Mouse (Mus musculus) embryonic facial prominence, embryonic 13.5 days (tissue): ENCODE measurements around the gene Ap1s1. TPM values are rescaled to one million over a fixed set of nuclear protein-coding genes. Genes with fewer than 3 reads are reported as not detected.

ENCODE experiments used
- ATAC-seq: fragments of 200-750 bp; cut with Nextera tagmentation; 2 replicates; pipeline ENCODE4 v1.8.0; 2017; ENCODE audit warnings: low read depth; ENCODE audit not compliant: insufficient number of reproducible peaks, insufficient read depth, low FRiP score, low TSS enrichment
- H3K27ac ChIP-seq: fragments of 300-500 bp; sonication (generic); 2 replicates; pipeline ENCODE4 v1.5.1; 2015; ENCODE audit warnings: moderate library complexity, mild to moderate bottlenecking, inconsistent platforms
- H3K27me3 ChIP-seq: fragments of 300-500 bp; sonication (generic); 2 replicates; pipeline ENCODE4 v1.6.1; 2015; ENCODE audit warnings: mild to moderate bottlenecking, inconsistent platforms
- H3K36me3 ChIP-seq: fragments of 300-500 bp; sonication (generic); 2 replicates; pipeline ENCODE4 v1.6.1; 2015; ENCODE audit warnings: mild to moderate bottlenecking, inconsistent platforms
- H3K4me1 ChIP-seq: fragments of 300-500 bp; sonication (generic); 2 replicates; pipeline ENCODE4 v1.6.1; 2015; ENCODE audit warnings: inconsistent platforms
- H3K4me2 ChIP-seq: fragments of 300-500 bp; sonication (generic); 2 replicates; pipeline ENCODE4 v1.6.1; 2015; ENCODE audit warnings: moderate library complexity, mild to moderate bottlenecking, inconsistent platforms
- H3K4me3 ChIP-seq: fragments of 300-500 bp; sonication (generic); 2 replicates; pipeline ENCODE4 v1.5.1; 2015; ENCODE audit warnings: mild to moderate bottlenecking, inconsistent platforms
- H3K9ac ChIP-seq: fragments of 300-500 bp; sonication (generic); 2 replicates; pipeline ENCODE4 v1.6.1; 2015; ENCODE audit warnings: mild to moderate bottlenecking, inconsistent platforms
- H3K9me3 ChIP-seq: fragments of 300-500 bp; sonication (generic); 2 replicates; pipeline ENCODE4 v1.6.1; 2016; ENCODE audit warnings: inconsistent platforms
- WGBS: fragments of 180-500 bp; shearing (Covaris S2); methylation state at CpG from one replicate; pipeline ENCODE4 v1.1.7; 2015; ENCODE audit warnings: mixed read lengths; 5-methylcytosine and 5-hydroxymethylcytosine counted together
- polyA plus RNA-seq: library from polyadenylated mRNA; unstranded; fragments of >200 nt; fragmentation: Nextera tagmentation; extraction: Ambion mirVana; gene quantifications from 2 replicates; pipeline ENCODE4 v1.2.1, GENCODE M21; 2015

The Ap1s1 gene
- polyA plus RNA-seq, 1 experiment from 2014 or later, result 187 TPM

DNA sequence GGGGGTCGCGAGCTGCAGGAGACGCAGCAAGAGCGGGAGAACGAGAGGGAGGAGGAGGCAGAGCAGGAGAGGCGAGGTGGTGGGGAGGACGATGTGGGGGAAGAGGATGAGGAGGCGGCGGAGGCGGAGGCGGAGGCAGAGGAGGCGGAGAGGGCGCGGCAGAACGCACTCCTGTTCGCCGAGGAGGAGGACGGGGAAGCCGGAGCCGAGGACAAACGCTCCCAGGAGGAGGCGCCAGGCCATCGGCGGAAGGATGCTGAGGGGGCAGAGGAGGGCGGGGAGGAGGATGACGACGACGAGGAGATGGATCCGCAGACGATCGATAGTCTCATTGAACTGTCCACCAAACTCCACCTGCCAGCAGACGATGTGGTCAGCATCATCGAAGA lies 13.9 kb downstream of the Ap1s1 start:
- WGBS, result under 1% methylated on average over 32 of the region's 33 CpGs
- H3K27ac ChIP-seq, result no peak overlapping the region
- H3K4me3 ChIP-seq, result peak overlapping the region; percentile 49
- H3K4me2 ChIP-seq, result peak overlapping the region; percentile 99
- H3K9ac ChIP-seq, result 0 out of 2 replicates have a peak overlapping the region, but pooled peaks have one; percentile 27
- no peak for ATAC-seq
- H3K36me3 ChIP-seq, result peaks cover 19% of the 10 kb centered on the region
- peaks cover 66% of the 10 kb centered on the region for H3K27me3 ChIP-seq
- peaks cover 39% of the 10 kb centered on the region for H3K4me1 ChIP-seq
- no peaks in the 10 kb centered on the region for H3K9me3 ChIP-seq

DNA sequence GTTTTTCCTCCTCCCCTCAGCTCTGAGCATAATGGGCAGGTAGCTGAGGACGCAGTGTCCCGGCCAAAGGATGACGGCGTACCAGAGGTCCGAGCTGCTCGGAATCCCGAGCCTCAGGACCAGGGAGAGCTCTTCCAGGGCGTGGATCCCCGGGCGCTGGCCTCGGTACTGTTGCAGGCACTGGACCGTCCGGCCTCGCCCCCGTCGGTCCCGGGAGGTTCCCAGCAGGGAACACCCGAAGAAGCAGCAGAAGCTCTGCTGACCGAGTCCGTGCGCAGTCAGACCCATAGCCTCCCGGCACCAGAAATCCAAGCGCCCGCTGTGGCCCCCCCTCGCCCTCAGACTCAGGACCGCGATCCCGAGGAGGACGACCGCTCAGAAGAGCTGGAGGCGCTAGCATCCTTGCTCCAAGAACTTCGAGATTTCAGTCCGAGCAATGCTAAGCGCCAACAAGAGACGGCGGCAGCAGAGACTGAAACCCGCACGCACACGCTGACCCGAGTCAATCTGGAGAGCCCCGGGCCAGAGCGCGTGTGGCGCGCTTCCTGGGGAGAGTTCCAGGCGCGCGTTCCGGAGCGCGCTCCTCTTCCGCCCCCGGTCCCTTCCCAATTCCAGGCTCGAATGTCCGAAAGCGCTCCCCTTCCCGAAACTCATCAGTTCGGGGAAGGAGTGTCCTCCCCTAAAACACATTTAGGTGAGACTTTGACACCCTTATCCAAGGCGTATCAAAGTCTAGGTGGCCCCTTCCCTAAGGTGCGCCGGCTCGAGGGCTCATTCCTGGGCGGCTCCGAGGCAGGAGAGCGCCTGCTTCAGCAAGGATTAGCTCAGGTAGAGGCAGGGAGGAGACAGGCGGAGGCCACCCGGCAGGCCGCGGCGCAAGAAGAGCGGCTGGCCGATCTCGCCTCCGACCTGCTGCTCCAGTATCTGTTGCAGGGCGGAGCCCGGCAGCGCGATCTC lies 14.6 kb downstream of the Ap1s1 start:
- no peaks in the 10 kb centered on the region for H3K9me3 ChIP-seq
- whole genome bisulfite sequencing, result under 1% methylated on average over 78 of the region's 78 CpGs
- H3K4me1 ChIP-seq, result peaks cover 39% of the 10 kb centered on the region
- peak overlapping the region; percentile 99 for H3K4me2 ChIP-seq
- ATAC-seq, result no peak
- 0 out of 2 replicates have a peak overlapping the region, but pooled peaks have one; percentile 27 for H3K9ac ChIP-seq
- peak overlapping the region; percentile 49 for H3K4me3 ChIP-seq
- H3K27me3 ChIP-seq, result peaks cover 73% of the 10 kb centered on the region
- peaks cover 12% of the 10 kb centered on the region for H3K36me3 ChIP-seq
- no peak overlapping the region for H3K27ac ChIP-seq

- Histone ChIP-seq H3K4me1 (peaks cover 39% of the 10 kb centered on the region), H3K27ac (no peak overlapping the region), H3K4me3 (peak overlapping the region; percentile 38; the same call in 1 of the 2 replicates), H3K9me3 (no peaks in the 10 kb centered on the region), H3K4me2 (peak overlapping the region; percentile 65), H3K36me3 (peaks cover 2% of the 10 kb centered on the region; the same call in 1 of the 2 replicates), H3K9ac (no peak overlapping the region), H3K27me3 (peaks cover 82% of the 10 kb centered on the region)
- WGBS, result 14% methylated on average over 22 of the region's 22 CpGs
- no peak for ATAC-seq
These were observed 15.5 kb downstream of the Ap1s1 start for GRCm38 (mm10) chr5:137030416-137030810.

DNA sequence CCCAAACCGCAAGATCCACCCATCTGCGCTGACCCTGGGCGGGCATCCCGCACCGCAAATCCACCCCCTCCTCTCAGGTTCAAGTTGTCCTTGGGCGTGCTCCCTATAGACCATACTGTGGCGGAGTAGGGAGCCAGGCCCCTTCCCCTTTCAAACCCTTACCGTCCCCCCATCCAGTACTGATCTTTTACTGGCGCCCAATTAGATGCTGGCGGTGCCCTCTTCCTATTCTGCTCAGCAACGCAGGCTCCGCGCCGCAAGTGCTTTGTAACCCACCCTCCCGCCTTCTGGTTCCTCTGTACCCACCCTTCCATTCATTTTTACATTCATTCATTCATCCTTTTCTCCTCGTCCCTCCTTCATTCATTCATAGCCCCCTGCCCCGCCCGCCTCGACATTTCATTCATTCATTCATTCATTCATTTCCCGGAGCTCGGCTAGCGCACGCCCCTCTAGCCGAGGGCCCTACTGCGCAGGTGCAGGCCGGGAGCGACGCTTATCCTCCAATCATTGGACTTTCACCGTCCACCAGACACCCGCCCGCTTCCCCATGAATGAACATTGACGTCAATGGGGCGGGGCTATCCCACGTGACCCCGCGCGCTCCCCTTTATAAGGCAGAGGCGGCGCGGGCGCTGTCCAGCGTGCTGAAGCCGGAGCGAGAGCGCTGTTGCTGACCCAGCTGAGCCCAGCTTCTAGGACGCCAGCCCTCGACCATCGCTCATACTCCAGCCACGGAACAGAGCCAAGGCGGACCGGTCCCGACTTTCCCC lies 16.1 kb downstream of the Ap1s1 start:
- no peak overlapping the region for H3K27ac ChIP-seq
- H3K27me3 ChIP-seq, result peaks cover 88% of the 10 kb centered on the region
- peaks cover 41% of the 10 kb centered on the region for H3K4me1 ChIP-seq
- WGBS, result under 1% methylated on average over 52 of the region's 52 CpGs
- no peak overlapping the region for H3K9ac ChIP-seq
- H3K4me2 ChIP-seq, result peak overlapping the region; percentile 65
- ATAC-seq, result peak; percentile 48; the same call in 1 of the 2 replicates
- no peaks in the 10 kb centered on the region; the same call in 1 of the 2 replicates for H3K36me3 ChIP-seq
- no peaks in the 10 kb centered on the region for H3K9me3 ChIP-seq
- peak overlapping the region; percentile 38 for H3K4me3 ChIP-seq

DNA sequence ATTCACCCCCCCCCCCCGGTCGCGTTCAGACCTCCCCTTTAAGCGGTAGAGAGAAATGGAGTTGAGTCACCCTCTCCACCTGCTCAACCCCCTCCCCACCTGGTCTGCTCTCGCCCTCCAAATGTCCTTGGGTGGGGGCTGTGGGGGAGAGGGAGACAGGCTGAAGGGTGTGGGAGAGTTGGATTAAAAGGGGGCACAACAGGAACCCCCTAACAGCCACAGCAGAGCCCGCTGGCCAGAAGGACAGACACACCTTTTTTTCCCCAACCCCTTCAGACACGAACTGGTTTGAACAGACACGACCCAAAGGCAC lies 16.7 kb downstream of the Ap1s1 start:
- ATAC-seq, result no peak
- H3K4me1 ChIP-seq, result peaks cover 41% of the 10 kb centered on the region
- no peak overlapping the region for H3K9ac ChIP-seq
- no peaks in the 10 kb centered on the region for H3K36me3 ChIP-seq
- H3K27ac ChIP-seq, result no peak overlapping the region
- H3K4me3 ChIP-seq, result peak overlapping the region; percentile 38
- WGBS, result 2% methylated on average over 8 of the region's 8 CpGs
- no peaks in the 10 kb centered on the region for H3K9me3 ChIP-seq
- peak overlapping the region; percentile 65 for H3K4me2 ChIP-seq
- peaks cover 94% of the 10 kb centered on the region for H3K27me3 ChIP-seq

DNA sequence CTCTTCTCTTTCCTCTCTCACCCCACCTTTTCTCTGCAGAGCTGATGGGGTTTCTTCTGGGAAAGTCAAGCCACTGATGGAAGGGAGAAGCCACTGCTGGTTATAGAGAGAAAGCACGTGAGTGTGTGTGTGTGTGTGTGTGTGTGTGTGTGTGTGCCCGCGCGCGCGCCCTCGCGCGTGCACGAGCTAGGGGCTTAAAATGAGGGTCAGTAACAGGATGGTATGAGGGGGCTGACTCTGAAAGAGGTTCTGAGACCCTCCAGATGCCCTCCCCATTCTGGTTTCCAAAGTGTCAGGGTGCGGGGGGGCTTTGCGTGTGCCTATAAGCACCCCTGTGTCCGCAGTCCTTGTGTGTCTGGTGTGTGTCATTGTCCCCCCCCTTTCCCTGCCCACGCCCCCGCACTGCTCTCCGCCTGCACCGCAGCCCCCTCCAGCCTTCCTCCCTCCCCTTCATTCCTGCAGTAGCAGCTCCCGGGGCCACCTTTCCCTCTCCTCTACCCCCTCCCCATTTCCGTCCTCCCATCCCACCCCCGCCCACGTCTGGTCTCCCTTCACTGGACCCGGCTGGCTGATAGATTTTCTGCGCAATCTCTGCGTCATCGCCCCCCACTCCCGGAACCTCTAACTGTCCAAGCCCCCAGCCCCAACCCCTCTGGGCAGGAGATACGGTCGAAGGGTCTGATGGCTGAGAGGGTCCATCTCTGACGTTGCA lies 17.2 kb downstream of the Ap1s1 start:
- Histone ChIP-seq H3K4me1 (peaks cover 41% of the 10 kb centered on the region), H3K27me3 (peaks cover 95% of the 10 kb centered on the region), H3K9ac (no peak overlapping the region), H3K4me3 (no peak overlapping the region), H3K27ac (no peak overlapping the region), H3K4me2 (peak overlapping the region; percentile 65; the same call in 1 of the 2 replicates), H3K9me3 (no peaks in the 10 kb centered on the region), H3K36me3 (no peaks in the 10 kb centered on the region)
- WGBS, result 5% methylated on average over 28 of the region's 29 CpGs
- no peak for ATAC-seq

DNA sequence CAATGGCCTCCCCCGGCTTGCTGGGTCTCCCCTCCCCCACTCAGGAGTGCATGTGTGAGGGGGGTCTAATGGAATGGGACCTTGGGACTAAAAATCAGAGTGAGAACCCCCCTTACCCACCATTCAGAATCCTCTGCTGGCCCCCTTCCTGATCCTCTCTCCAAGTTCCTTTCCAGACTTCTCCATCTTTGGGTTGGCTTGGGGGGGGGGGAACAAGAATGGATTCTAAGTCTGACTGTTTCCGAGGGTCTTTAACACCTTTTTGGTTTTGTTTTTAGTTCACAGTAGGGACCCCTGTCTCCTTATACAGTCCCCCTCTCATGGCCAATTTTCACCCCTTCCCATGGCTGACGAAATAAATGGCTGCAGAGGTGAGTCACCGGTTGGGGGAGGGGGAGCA lies 19.8 kb downstream of the Ap1s1 start, which contains the start of gene Vgf:
Vgf (plus strand) TSS at position 301 of the 400 bp plus-strand sequence.
- ATAC-seq, result no peak
- 27% methylated on average over 4 of the region's 4 CpGs for WGBS
- H3K36me3 ChIP-seq, result no peaks in the 10 kb centered on the region
- peaks cover 73% of the 10 kb centered on the region for H3K27me3 ChIP-seq
- H3K4me2 ChIP-seq, result 0 out of 2 replicates have a peak within 1 kb of the TSS, but pooled peaks have one; percentile 20
- H3K27ac ChIP-seq, result no peak within 1 kb of the TSS
- no peak within 1 kb of the TSS for H3K4me3 ChIP-seq
- H3K9me3 ChIP-seq, result no peaks in the 10 kb centered on the region
- H3K9ac ChIP-seq, result no peak within 1 kb of the TSS
- H3K4me1 ChIP-seq, result peaks cover 27% of the 10 kb centered on the region

DNA sequence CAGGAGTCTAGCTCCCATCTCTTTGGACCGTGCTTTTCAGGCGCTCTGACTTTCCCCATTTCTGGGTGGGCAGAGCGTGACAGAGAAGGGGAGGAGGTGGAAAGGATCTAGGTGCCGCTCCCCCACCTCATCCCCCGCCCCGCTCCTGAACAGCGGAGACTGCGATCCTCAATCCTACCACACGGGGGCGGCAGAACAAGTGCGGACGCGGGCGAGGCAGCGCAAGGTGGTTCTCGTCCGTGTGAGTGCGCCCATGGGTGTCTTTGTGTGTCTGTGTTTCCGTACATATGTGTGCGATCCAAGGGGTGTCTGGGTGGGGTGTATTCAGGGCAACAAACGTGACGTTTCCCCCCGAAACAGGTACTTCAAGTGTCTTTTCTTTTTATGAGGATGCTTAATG lies 20.8 kb downstream of the Ap1s1 start:
- Histone ChIP-seq H3K27me3 (peaks cover 68% of the 10 kb centered on the region), H3K4me2 (0 out of 2 replicates have a peak overlapping the region, but pooled peaks have one; percentile 20), H3K4me1 (peaks cover 17% of the 10 kb centered on the region), H3K36me3 (no peaks in the 10 kb centered on the region), H3K9ac (no peak overlapping the region), H3K9me3 (no peaks in the 10 kb centered on the region), H3K4me3 (no peak overlapping the region), H3K27ac (no peak overlapping the region)
- under 1% methylated on average over 23 of the region's 23 CpGs for WGBS
- ATAC-seq, result no peak

DNA sequence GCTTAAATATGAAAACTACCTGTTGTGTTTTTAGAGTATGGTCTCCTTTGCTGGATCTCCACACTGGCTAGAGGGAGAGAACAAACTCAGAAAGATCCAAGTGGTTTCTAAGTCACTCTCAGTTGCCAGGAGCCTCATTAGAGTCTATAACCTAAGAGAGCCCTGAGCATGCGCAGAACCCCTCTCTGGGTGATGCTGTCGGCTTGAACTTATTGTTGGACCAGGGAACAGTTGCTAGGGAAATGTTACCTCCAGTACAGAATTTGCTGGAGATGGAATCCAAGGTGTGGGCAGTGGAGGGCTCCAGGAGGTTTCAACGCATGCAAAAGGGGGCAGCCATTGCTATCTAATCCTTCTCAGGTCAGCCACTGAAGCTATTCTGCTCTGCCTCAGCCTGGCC lies 21.6 kb downstream of the Ap1s1 start:
- Histone ChIP-seq H3K4me3 (no peak overlapping the region), H3K27me3 (peaks cover 63% of the 10 kb centered on the region), H3K4me1 (peaks cover 11% of the 10 kb centered on the region; the same call in 1 of the 2 replicates), H3K9me3 (no peaks in the 10 kb centered on the region), H3K27ac (no peak overlapping the region), H3K9ac (no peak overlapping the region), H3K36me3 (no peaks in the 10 kb centered on the region), H3K4me2 (no peak overlapping the region)
- ATAC-seq, result no peak
- WGBS, result 40% methylated on average over 3 of the region's 3 CpGs

- no peaks in the 10 kb centered on the region for H3K9me3 ChIP-seq
- ATAC-seq, result no peak
- peaks cover 7% of the 10 kb centered on the region; the same call in 1 of the 2 replicates for H3K27me3 ChIP-seq
- no peak overlapping the region for H3K27ac ChIP-seq
- H3K9ac ChIP-seq, result no peak overlapping the region
- H3K4me3 ChIP-seq, result no peak overlapping the region
- H3K4me1 ChIP-seq, result no peaks in the 10 kb centered on the region
- no peak overlapping the region for H3K4me2 ChIP-seq
- H3K36me3 ChIP-seq, result no peaks in the 10 kb centered on the region
- 80% methylated on average over 3 of the region's 3 CpGs for WGBS
These were observed 30.0 kb downstream of the Ap1s1 start for GRCm38 (mm10) chr5:137015913-137016312.

DNA sequence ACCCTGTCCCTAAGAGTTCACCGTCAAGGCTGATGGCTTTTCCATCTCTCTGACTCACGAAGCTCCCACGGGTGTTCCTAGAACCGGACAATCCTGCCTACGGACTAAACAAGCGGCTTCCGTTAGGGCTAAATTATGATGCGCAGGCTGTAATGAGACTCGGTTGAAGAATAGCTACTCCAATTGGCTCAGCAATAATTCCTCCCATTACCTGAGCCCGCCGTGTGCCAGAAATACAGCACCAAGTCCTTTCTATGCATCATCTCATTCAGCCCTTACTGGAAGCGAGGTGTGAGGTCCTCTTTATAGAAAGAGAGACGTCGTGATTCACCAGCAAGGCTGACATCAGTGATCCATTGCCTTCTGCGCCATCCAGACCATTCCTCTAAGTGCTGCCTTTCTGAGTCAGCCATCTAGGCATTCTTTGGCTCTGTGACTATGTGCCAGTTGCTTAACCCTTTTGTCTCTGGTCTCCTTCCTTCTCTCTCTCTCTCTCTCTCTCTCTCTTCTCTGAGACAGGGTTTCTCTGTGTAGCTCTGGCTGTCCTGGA lies 33.5 kb downstream of the Ap1s1 start:
- 74% methylated on average over 15 of the region's 15 CpGs for WGBS
- no peak overlapping the region for H3K27ac ChIP-seq
- no peak overlapping the region for H3K4me3 ChIP-seq
- ATAC-seq, result no peak
- no peaks in the 10 kb centered on the region for H3K4me1 ChIP-seq
- H3K4me2 ChIP-seq, result no peak overlapping the region
- H3K9me3 ChIP-seq, result no peaks in the 10 kb centered on the region
- no peaks in the 10 kb centered on the region for H3K36me3 ChIP-seq
- H3K9ac ChIP-seq, result no peak overlapping the region
- H3K27me3 ChIP-seq, result no peaks in the 10 kb centered on the region
